Mouse (Mus musculus) large intestine, adult 2 months (tissue): ENCODE data around the gene H2-T22. TPM values are rescaled to one million over a fixed set of nuclear protein-coding genes. Genes with fewer than 3 reads are reported as not detected.
"Not testable (repeated sequence)": the region's sequence is repeated elsewhere in the genome, so short reads cannot be mapped to it uniquely, and the experiment has no call there.

Experiments
- DNase-seq: peaks from one replicate; pipeline ENCODE4 v3.0.0-alpha.2; 2012; ENCODE audit warnings: low read depth, low spot score
- WGBS: fragments of 180-500 bp; shearing (Covaris S2); methylation state at CpG from one replicate; pipeline ENCODE4 v1.1.7; 2018; 5-methylcytosine and 5-hydroxymethylcytosine counted together
- polyA plus RNA-seq: library from polyadenylated mRNA; depleted of rRNA; stranded (reverse); fragments of >200 nt; gene quantifications from 2 replicates; pipeline ENCODE4 v1.2.3, GENCODE M21; 2012

H2-T22 gene
- polyA plus RNA-seq, 1 experiment = 59.7 TPM

- 71% methylated on average over 8 of the region's 8 CpGs for WGBS
- not testable (repeated sequence) for DNase-seq
Observed at GRCm38 (mm10) chr17:36030703-36031582, 11.6 kb downstream of the H2-T22 start.

GRCm38 (mm10) chr17:36030046-36030702 is 12.4 kb downstream of the H2-T22 start:
- 58% methylated on average over 4 of the region's 4 CpGs for WGBS
- DNase-seq = not testable (repeated sequence)

GRCm38 (mm10) chr17:36028879-36029619 is 13.5 kb downstream of the H2-T22 start:
- 95% methylated on average over 7 of the region's 7 CpGs for whole genome bisulfite sequencing
- no peak for DNase-seq

- DNase-seq = no peak
- WGBS = 68% methylated on average over 4 of the region's 4 CpGs
Observed at GRCm38 (mm10) chr17:36027663-36028062, 14.9 kb downstream of the H2-T22 start.

- 82% methylated on average over 4 of the region's 4 CpGs for WGBS
- no peak for DNase-seq
Observed at GRCm38 (mm10) chr17:36025901-36026300, 16.6 kb downstream of the H2-T22 start.

- 92% methylated on average over 5 of the region's 5 CpGs for WGBS
- DNase-seq = no peak
Observed at GRCm38 (mm10) chr17:36025197-36025596, 17.4 kb downstream of the H2-T22 start.

GRCm38 (mm10) chr17:36023710-36024654 is 18.6 kb downstream of the H2-T22 start:
- DNase-seq = no peak
- 33% methylated on average over 9 of the region's 9 CpGs for WGBS

- no peak for DNase-seq
- 88% methylated on average over 6 of the region's 6 CpGs for WGBS
Observed at GRCm38 (mm10) chr17:36022922-36023321, 19.6 kb downstream of the H2-T22 start.

GRCm38 (mm10) chr17:36022098-36022497 is 20.4 kb downstream of the H2-T22 start:
- WGBS = 95% methylated on average over 9 of the region's 9 CpGs
- no peak for DNase-seq

- DNase-seq = no peak
- 76% methylated on average over 1 of the region's 1 CpGs for WGBS
Observed at GRCm38 (mm10) chr17:36021309-36021708, 21.2 kb downstream of the H2-T22 start.

- WGBS = 32% methylated on average over 15 of the region's 15 CpGs
- DNase-seq = no peak
Observed at GRCm38 (mm10) chr17:36020191-36021073, 22.1 kb downstream of the H2-T22 start, which contains the start of gene H2-T24. Gene H2-T24, minus strand, starts transcription at chr17:36020560.

GRCm38 (mm10) chr17:36019519-36019918 is 23.0 kb downstream of the H2-T22 start:
- WGBS = 54% methylated on average over 3 of the region's 3 CpGs
- DNase-seq = no peak

GRCm38 (mm10) chr17:36018979-36019378 is 23.6 kb downstream of the H2-T22 start:
- DNase-seq = no peak
- WGBS = 65% methylated on average over 2 of the region's 2 CpGs

- DNase-seq = no peak
- 91% methylated on average over 5 of the region's 5 CpGs for WGBS
Observed at GRCm38 (mm10) chr17:36017046-36017445, 25.5 kb downstream of the H2-T22 start.

- 91% methylated on average over 5 of the region's 5 CpGs for WGBS
Observed at GRCm38 (mm10) chr17:36014977-36015376, 27.6 kb downstream of the H2-T22 start.

GRCm38 (mm10) chr17:36004409-36004808 is 38.1 kb downstream of the H2-T22 start:
- not testable (repeated sequence) for DNase-seq
- WGBS = 86% methylated on average over 7 of the region's 7 CpGs

More at GRCm38 (mm10) chr17:36014977-36015376, 27.6 kb downstream of the H2-T22 start:
- no peak for DNase-seq

- 89% methylated on average over 7 of the region's 7 CpGs for WGBS
- DNase-seq = no peak
Observed at GRCm38 (mm10) chr17:36003331-36003730, 39.2 kb downstream of the H2-T22 start.

GRCm38 (mm10) chr17:36001966-36002365 is 40.6 kb downstream of the H2-T22 start:
- 96% methylated on average over 6 of the region's 6 CpGs for WGBS

More at GRCm38 (mm10) chr17:36001966-36002365, 40.6 kb downstream of the H2-T22 start:
- no peak for DNase-seq
